Mouse (Mus musculus): ENCODE measurements around the gene B430218F22Rik. TPM values are rescaled to one million over a fixed set of nuclear protein-coding genes. Genes with fewer than 3 reads are reported as not detected.
"Not testable (repeated sequence)": the region's sequence is repeated elsewhere in the genome, so short reads cannot be mapped to it uniquely, and the experiment has no call there.

The B430218F22Rik gene
- total RNA-seq (2021) = under 1 TPM in 1 of 2 experiments, not detected in 1; 0.54 TPM
- long read RNA-seq, experiment 1, partial matches to known transcripts = 0 of 1 reads
- long read RNA-seq, experiment 1, other reads (novel, unspliced or antisense) = 0 of 1 reads
- long read RNA-seq, experiment 2 = 0 reads

- Histone ChIP-seq H3K4me3 (peak within 1 kb of the TSS; percentile 89), H3K27ac (peak within 1 kb of the TSS; percentile 90)
- peak; percentile 93 to 94 for DNase-seq (ENCODE audit: low spot score in 2 of 2)
- no peak for TF ChIP-seq CTCF (conservative IDR thresholded peaks at IDR 0.05)
Measured at GRCm38 (mm10) chr13:118386511-118387447, at the start of gene B430218F22Rik, which contains the start of gene Mrps30. Gene B430218F22Rik, plus strand, starts transcription at chr13:118386630. Gene Mrps30, minus strand, starts transcription at chr13:118387252.

DNA sequence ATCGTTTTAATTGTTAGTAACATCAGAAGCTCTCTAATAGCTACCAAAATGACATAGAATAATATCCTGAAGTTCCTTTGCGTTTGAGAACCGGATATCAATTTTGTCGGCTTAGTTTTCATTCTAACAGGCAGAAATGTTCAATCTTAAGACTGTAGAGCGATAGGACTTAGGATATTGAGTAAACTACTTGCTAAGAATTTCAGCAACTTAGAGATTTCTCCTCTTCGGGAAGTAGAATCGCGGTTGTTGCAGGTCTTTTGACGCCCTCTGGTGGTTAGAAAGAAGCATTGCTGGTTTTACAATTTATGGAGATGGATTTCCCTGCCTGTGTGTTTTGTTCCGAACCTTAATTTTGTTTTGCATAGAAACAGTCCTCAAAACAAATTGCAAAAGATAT lies 36.2 kb upstream of the B430218F22Rik start:
- no peak overlapping the region for H3K27ac ChIP-seq
- H3K4me3 ChIP-seq = peak overlapping the region; percentile 33; the same call in 1 of the 2 replicates
- peak in 1 of 2 experiments; percentile 17 for DNase-seq (ENCODE audit: low spot score in 2 of 2)
- TF ChIP-seq CTCF (conservative IDR thresholded peaks at IDR 0.05) = peak; percentile 97

- no peak overlapping the region for H3K27ac ChIP-seq
- no peak for DNase-seq (ENCODE audit: low spot score in 2 of 2)
- no peak overlapping the region for H3K4me3 ChIP-seq
- no peak for TF ChIP-seq CTCF (conservative IDR thresholded peaks at IDR 0.05)
Measured at GRCm38 (mm10) chr13:118350870-118351269, 35.6 kb upstream of the B430218F22Rik start.

DNA sequence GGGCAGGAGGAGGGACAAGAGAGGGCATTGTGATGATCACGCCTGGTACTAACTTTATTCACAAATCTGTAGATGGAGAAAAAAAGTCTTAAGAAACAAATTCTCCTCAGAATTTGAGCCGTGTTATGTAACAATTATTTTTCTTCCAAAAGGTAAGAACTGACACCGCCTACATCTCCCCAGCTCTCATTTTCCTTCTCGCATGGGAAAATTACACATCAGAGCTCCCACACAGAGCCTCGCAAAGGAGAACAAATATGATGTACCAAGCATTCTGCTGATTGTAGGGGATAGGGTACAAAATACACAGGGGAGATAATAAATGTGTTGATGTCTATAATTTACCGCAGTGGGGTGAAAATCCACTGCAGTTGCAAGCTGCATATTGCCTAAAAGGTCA lies 23.1 kb upstream of the B430218F22Rik start:
- TF ChIP-seq CTCF (conservative IDR thresholded peaks at IDR 0.05) = no peak
- H3K4me3 ChIP-seq = no peak overlapping the region
- H3K27ac ChIP-seq = peak overlapping the region; percentile 12; the same call in 1 of the 2 replicates
- DNase-seq (ENCODE audit: low spot score in 2 of 2) = peak in 1 of 2 experiments; percentile 50

- no peak for DNase-seq (ENCODE audit: low spot score in 2 of 2)
- TF ChIP-seq CTCF (conservative IDR thresholded peaks at IDR 0.05) = no peak
- Histone ChIP-seq H3K27ac (no peak overlapping the region), H3K4me3 (no peak overlapping the region)
Measured at GRCm38 (mm10) chr13:118365774-118366173, 20.7 kb upstream of the B430218F22Rik start.

DNA sequence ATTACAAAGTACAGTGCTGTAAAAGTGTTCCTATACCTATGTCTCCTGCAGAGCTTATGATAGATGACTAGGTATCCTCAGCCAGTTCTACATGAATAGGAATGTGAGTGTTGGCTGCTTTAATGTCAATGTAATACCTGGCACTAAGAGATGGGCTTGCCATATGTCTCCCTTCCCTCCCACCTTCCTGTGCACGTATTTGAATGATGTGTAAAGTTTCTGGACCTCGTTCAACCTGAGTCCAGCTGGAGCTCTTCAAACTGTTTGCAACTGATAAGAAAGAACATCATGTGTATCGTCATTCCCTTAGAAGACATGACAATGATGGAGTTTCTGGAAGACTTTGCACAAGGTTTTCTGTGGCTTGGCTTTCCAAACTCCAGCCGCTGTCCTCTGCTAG lies 13.6 kb upstream of the B430218F22Rik start:
- H3K4me3 ChIP-seq = no peak overlapping the region
- no peak for TF ChIP-seq CTCF (conservative IDR thresholded peaks at IDR 0.05)
- no peak overlapping the region for H3K27ac ChIP-seq
- peak in 1 of 2 experiments; percentile 25 for DNase-seq (ENCODE audit: low spot score in 2 of 2)

GRCm38 (mm10) chr13:118379155-118379554 lies 7.3 kb upstream of the B430218F22Rik start:
- no peak overlapping the region for H3K4me3 ChIP-seq
- peak; percentile 26 to 66 for DNase-seq (ENCODE audit: low spot score in 2 of 2)
- TF ChIP-seq CTCF (conservative IDR thresholded peaks at IDR 0.05) = peak; percentile 95
- H3K27ac ChIP-seq = no peak overlapping the region

GRCm38 (mm10) chr13:118380381-118380780 lies 6.0 kb upstream of the B430218F22Rik start:
- no peak for TF ChIP-seq CTCF (conservative IDR thresholded peaks at IDR 0.05)
- no peak overlapping the region for H3K27ac ChIP-seq
- H3K4me3 ChIP-seq = no peak overlapping the region
- no peak for DNase-seq (ENCODE audit: low spot score in 2 of 2)

DNA sequence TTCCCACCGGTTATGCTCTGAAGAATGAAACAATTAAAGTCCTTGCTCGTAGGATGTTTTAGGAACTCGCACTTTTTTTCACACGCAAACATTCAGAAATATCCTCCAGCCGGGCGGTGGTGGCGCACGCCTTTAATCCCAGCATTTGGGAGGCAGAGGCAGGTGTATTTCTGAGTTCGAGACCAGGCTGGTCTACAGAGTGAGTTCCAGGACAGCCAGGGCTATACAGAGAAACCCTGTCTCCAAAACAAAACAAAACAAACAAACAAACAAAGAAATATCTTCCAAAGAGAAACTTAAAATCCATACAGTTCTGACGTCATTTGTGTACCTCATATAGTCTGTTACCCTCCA lies 995 bp downstream of the B430218F22Rik start:
- H3K4me3 ChIP-seq = peak overlapping the region; percentile 89
- not testable (repeated sequence) for DNase-seq (ENCODE audit: low spot score in 2 of 2); H3K27ac ChIP-seq

GRCm38 (mm10) chr13:118395803-118396202 lies 9.4 kb downstream of the B430218F22Rik start:
- no peak overlapping the region for H3K4me3 ChIP-seq
- TF ChIP-seq CTCF (conservative IDR thresholded peaks at IDR 0.05) = no peak
- DNase-seq (ENCODE audit: low spot score in 2 of 2) = no peak
- no peak overlapping the region for H3K27ac ChIP-seq

DNA sequence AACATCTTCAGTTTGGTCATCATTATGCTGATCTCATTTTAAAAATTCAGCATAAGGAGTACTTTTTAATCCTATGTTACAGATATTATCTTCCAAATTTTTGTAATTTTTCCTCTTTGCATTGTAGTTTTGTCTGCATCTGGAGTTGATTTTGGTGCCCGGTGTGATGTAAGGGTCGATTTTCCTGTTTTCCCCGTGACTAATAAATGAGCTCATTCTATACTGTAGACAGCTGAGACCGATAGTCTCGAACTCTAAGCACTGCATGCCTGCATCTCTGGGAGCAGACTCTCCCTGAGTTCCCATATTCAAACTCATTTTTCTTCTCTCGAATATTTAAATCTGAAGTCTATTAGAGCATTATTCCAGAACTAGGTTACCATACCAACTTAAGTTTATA lies 13.9 kb downstream of the B430218F22Rik start:
- no peak for DNase-seq (ENCODE audit: low spot score in 2 of 2)
- no peak for TF ChIP-seq CTCF (conservative IDR thresholded peaks at IDR 0.05)
- H3K4me3 ChIP-seq = no peak overlapping the region
- H3K27ac ChIP-seq = no peak overlapping the region

DNA sequence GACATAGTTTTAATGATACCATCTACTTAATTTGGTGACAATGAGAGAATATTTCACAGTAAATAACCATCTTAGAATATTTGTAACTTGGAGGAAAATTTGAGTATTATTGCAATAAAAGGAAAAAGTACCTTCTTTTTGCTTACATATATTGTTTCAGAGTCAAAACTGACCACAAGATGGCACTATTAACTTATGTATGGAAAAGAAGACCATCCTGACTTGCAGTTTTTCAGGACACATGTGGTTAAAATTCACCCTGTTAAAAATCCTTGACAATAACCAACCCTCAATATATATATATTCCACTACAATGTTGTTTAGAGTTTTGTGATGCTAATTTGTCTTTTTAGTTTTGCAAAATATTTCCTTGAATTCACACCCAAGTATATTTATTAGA lies 17.1 kb downstream of the B430218F22Rik start:
- peak; percentile 87 for TF ChIP-seq CTCF (conservative IDR thresholded peaks at IDR 0.05)
- Histone ChIP-seq H3K27ac (no peak overlapping the region), H3K4me3 (no peak overlapping the region)
- DNase-seq (ENCODE audit: low spot score in 2 of 2) = peak; percentile 14 to 25

DNA sequence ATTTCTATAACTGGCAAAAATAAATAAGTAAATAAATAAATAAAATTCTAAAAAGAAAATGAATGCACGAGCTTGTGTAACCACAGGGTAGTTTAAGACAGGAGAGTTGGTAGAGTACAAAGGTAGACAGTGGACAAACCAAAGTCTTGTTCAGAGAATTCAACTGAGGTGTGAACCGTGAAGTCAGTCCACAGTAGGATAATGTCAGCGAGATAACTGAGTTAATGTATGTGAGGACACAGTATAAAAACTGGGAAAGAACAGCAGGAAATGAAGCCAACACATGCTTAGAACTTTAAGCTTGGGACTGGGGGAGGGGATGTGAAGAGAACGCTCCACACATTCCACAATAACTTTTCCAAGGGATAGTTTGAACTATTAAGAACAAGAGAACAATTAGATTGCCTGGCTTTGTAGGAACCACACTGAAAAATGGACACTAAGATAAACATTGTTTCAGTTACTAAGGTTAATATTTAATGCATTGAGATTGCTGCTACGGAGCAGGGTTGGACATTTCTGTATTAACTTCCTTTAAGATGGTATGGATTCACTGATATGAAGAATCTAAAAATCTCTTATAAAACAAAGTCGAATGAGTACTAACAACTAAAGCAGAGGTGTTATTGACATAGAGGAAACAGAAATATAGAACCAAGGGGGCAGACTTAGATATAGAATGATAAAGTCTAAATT lies 25.0 kb downstream of the B430218F22Rik start:
- no peak for DNase-seq (ENCODE audit: low spot score in 2 of 2)
- Histone ChIP-seq H3K27ac (no peak overlapping the region), H3K4me3 (no peak overlapping the region)
- TF ChIP-seq CTCF (conservative IDR thresholded peaks at IDR 0.05) = no peak
